In the genomic region with DNA sequence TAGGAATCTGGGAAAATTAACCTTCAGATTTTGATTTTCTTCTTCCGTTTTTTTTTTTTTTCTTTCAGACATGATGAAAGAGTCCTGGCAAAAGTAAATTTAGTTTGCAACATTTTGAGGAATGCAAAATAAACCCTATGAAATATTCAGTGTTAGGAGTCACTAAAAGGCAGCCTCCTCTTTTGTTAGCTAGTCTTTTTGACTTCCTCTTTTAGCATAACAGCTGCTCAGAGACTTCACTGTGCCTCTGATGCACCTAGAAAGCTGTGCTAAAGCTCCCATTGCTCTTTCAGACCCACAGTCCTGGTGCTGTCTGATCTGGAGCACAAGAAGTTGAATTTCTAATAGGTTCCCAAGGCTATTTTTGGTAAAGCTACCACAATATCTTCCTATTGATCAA, we compare ENCODE assay signal across 18 mouse cellular contexts.
DNase-seq lines count a peak whose midpoint lies in the region; ATAC-seq and TF ChIP-seq lines count a peak whose summit lies in the region.
"Had no signal": no experiment of that assay in that cellular context is flagged by ENCODE, and none has a peak within 500 bp of the region (broad histone marks: within the 10 kb centered on the region; RNA-seq: fewer than 3 reads in every experiment).

No protein-coding gene starts in this region.

- no peaks in the 10 kb centered on the region for H3K36me3 ChIP-seq in forebrain, postnatal 0 days (ENCODE audit: insufficient read depth)
- H3K36me3 ChIP-seq in forebrain, embryonic 14.5 days (ENCODE audit: control insufficient read depth, insufficient read depth, low read length) = no peaks in the 10 kb centered on the region
- no peaks in the 10 kb centered on the region for H3K36me3 ChIP-seq in splenic B cell, adult 2 months (ENCODE audit: control insufficient read depth, insufficient read depth, low read length, poor library complexity, severe bottlenecking)
- H3K36me3 ChIP-seq: embryonic facial prominence, embryonic 13.5 days; forebrain, embryonic 12.5 days; heart, embryonic 12.5 days; hindbrain, embryonic 10.5 days had no signal

- WGBS in forebrain, postnatal 0 days = 85% methylated on average over 1 of the region's 1 CpGs
- 87% methylated on average over 1 of the region's 1 CpGs for WGBS in forebrain, embryonic 14.5 days

- TF ChIP-seq CTCF in forebrain, postnatal 0 days (IDR thresholded peaks at IDR 0.05; ENCODE audit: low read depth) = no peak

- H3K27me3 ChIP-seq in forebrain, postnatal 0 days (ENCODE audit: insufficient read depth, low read length) = no peaks in the 10 kb centered on the region
- no peaks in the 10 kb centered on the region for H3K27me3 ChIP-seq in forebrain, embryonic 14.5 days (replicated peaks; ENCODE audit: control insufficient read depth, insufficient read depth, low read length)
- no peaks in the 10 kb centered on the region for H3K27me3 ChIP-seq in splenic B cell, adult 2 months (ENCODE audit: control insufficient read depth, insufficient read depth, low read length, poor library complexity, severe bottlenecking)
- H3K27me3 ChIP-seq: embryonic facial prominence, embryonic 13.5 days; forebrain, embryonic 12.5 days; heart, embryonic 12.5 days had no signal

- H3K4me3 ChIP-seq in forebrain, postnatal 0 days (ENCODE audit: low read depth, low read length) = no peak overlapping the region
- H3K4me3 ChIP-seq in forebrain, embryonic 14.5 days (ENCODE audit: low read depth, low read length) = no peak overlapping the region
- H3K4me3 ChIP-seq: embryonic facial prominence, embryonic 13.5 days; forebrain, embryonic 12.5 days; gastrocnemius, adult 2 months; heart, embryonic 12.5 days; hindbrain, embryonic 10.5 days had no signal

- H3K4me2 ChIP-seq in forebrain, postnatal 0 days (ENCODE audit: low read depth) = no peak overlapping the region
- H3K4me2 ChIP-seq in forebrain, embryonic 14.5 days (ENCODE audit: low read length) = no peak overlapping the region
- H3K4me2 ChIP-seq: embryonic facial prominence, embryonic 13.5 days; forebrain, embryonic 12.5 days; heart, embryonic 12.5 days; hindbrain, embryonic 14.5 days had no signal

- ATAC-seq in forebrain, postnatal 0 days = peak; percentile 50
- no peak for ATAC-seq in forebrain, embryonic 14.5 days

- H3K9ac ChIP-seq in forebrain, postnatal 0 days = no peak overlapping the region
- no peak overlapping the region for H3K9ac ChIP-seq in forebrain, embryonic 14.5 days (ENCODE audit: low read length)
- H3K9ac ChIP-seq: embryonic facial prominence, embryonic 13.5 days; forebrain, embryonic 12.5 days; heart, embryonic 12.5 days; hindbrain, embryonic 14.5 days had no signal

- intact Hi-C loops in left cerebral cortex, postnatal 36 days (cut with DNase I) = no loop called here

- H3K27ac ChIP-seq in forebrain, postnatal 0 days (ENCODE audit: low read depth, low read length) = no peak overlapping the region
- H3K27ac ChIP-seq in forebrain, embryonic 14.5 days (ENCODE audit: low read depth, low read length) = no peak overlapping the region
- H3K27ac ChIP-seq: embryonic facial prominence, embryonic 13.5 days; forebrain, embryonic 12.5 days; gastrocnemius, adult 2 months; hindbrain, embryonic 10.5 days; hindbrain, embryonic 14.5 days had no signal

- H3K9me3 ChIP-seq in forebrain, postnatal 0 days (ENCODE audit: low read length) = no peaks in the 10 kb centered on the region
- H3K9me3 ChIP-seq in forebrain, embryonic 14.5 days (replicated peaks; ENCODE audit: control insufficient read depth, low read length) = no peaks in the 10 kb centered on the region
- H3K9me3 ChIP-seq: embryonic facial prominence, embryonic 13.5 days; forebrain, embryonic 12.5 days; heart, embryonic 12.5 days; hindbrain, embryonic 10.5 days had no signal

- no peak for DNase-seq in forebrain, postnatal 0 days
- DNase-seq in forebrain, embryonic 14.5 days (ENCODE audit: low spot score) = no peak
- DNase-seq in left cerebral cortex, adult 9 months (ENCODE audit: low spot score in 2 of 2) = peak; percentile 5 to 7
- DNase-seq in left cerebral cortex, postnatal 36 days (ENCODE audit: low spot score in 2 of 2) = no peak
- DNase-seq in 416B (ENCODE audit: low read depth) = peak; percentile 6
- peak; percentile 0 for DNase-seq in splenic B cell, adult 2 months (ENCODE audit: low read depth, low spot score)
- DNase-seq in ovary, postnatal 10 days (ENCODE audit: low spot score) = no peak
- DNase-seq: adrenal gland, adult 8-10 months; cerebellum, adult 18-20 months; cerebellum, adult 9-11 months; cerebellum, postnatal 36 days; gastrocnemius, adult 2 months; gastrocnemius, postnatal 25 days had no signal

- H3K4me1 ChIP-seq in forebrain, postnatal 0 days (ENCODE audit: insufficient read depth) = no peaks in the 10 kb centered on the region
- no peaks in the 10 kb centered on the region for H3K4me1 ChIP-seq in forebrain, embryonic 14.5 days (ENCODE audit: control insufficient read depth, insufficient read depth, low read length)
- H3K4me1 ChIP-seq: embryonic facial prominence, embryonic 13.5 days; forebrain, embryonic 12.5 days; heart, embryonic 12.5 days; hindbrain, embryonic 10.5 days had no signal

Comparison
In these comparisons a context has a peak if more than half of its experiments do, and no peak if none do; other contexts are left out.
1. DNase-seq: peak in left cerebral cortex, adult 9 months (2 of 2), 416B (single experiment) and splenic B cell, adult 2 months (single experiment); none in forebrain, postnatal 0 days (single experiment), forebrain, embryonic 14.5 days (single experiment), left cerebral cortex, postnatal 36 days (0 of 2) and ovary, postnatal 10 days (single experiment).